Mouse (Mus musculus) 416B (cell line): ENCODE data around the gene Adamts14.
A peak's percentile ranks its signal among the peaks of the same experiment; 100 is the strongest.

ENCODE experiments used
- DNase-seq: peaks from one replicate; pipeline ENCODE4 v3.0.0; 2011; ENCODE audit warnings: low read depth

Gene Adamts14

GRCm38 (mm10) chr10:61275669-61276110, 2.5 kb upstream of the Adamts14 start:
- peak; percentile 99 for DNase-seq

DNA sequence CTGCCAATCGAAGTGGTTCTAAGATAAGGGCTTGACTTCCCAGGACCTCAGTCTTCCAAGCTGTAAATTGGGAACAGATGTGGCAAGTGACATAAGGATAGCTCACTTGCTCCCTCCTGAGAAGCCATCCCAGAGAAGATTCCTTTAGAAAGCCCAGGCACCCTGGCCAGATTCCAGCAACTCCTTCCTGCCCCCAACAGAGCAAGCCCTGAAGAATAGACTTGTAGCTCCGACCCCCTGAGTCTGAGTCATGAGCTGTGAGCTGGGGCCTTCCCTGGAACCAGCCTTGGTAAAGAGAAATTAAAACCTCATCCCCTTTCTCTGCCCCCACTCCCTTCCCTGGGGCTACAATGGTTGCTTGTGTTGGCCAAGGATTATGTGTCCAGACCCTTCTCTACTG, 1.3 kb upstream of the Adamts14 start:
- peak; percentile 22 for DNase-seq

DNA sequence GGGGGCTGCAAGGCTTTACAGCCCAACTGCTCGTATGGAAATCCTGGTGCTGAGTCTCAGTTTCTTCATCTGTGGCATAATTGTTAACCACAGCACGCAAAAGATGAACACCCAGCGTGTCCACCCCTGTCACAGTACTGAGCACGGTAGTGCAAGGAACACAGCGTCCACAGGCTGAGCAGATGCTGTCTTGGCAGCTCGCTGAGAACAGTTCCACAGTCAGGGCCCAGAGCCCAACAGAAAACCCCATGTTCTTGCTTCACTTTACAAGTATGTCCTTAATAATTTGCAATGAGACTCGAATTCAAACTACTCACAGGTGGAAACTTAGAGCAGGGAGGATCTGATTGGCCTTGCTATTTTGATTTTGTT, 592 bp upstream of the Adamts14 start:
- no peak for DNase-seq

DNA sequence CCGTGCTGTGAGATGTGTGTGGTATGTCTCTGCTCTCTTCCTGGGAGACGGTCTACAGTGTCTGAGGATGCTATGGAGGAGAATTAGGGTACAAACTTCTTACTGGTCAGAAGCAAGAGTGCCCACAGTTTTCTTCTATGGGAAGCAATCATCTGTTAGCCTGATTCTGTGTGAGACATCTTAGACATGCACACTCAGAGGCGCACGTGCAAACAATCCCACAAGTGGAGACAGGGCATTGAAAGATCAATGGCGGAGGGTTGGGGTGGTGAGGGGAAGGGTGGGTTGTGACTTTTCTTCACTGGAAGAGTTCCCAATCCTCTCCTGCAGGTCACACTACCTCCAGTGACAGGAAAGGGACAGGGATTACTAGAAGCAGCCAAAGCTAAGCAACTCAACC, 607 bp downstream of the Adamts14 start:
- no peak for DNase-seq

- DNase-seq = no peak
These were observed 1.1 kb downstream of the Adamts14 start for GRCm38 (mm10) chr10:61272089-61272626.

- peak; percentile 18 for DNase-seq
These were observed 5.9 kb downstream of the Adamts14 start for GRCm38 (mm10) chr10:61267378-61267777.

GRCm38 (mm10) chr10:61263606-61264005, 9.6 kb downstream of the Adamts14 start:
- no peak for DNase-seq

GRCm38 (mm10) chr10:61261229-61262156, 11.7 kb downstream of the Adamts14 start:
- no peak for DNase-seq

GRCm38 (mm10) chr10:61258131-61258530, 15.1 kb downstream of the Adamts14 start:
- DNase-seq = peak; percentile 68

DNA sequence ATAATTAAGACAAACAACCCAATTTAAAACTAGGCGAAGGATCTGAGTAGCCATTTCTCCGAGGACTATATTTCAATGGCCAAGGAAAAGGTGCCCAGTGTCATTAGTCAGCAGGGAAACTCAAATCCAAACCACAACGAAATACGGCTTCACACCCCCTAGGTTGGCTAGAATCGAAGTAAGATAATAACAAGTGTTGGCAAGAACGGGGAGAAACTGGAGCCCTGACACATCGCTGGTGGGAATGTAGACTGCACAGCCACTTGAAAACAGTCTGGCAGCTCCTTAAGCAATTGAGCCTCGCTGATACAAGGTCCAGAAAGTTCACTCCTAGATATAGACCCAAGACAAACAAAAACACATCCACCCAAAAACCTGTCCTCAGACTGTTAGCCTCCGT, 16.6 kb downstream of the Adamts14 start:
- no peak for DNase-seq

DNA sequence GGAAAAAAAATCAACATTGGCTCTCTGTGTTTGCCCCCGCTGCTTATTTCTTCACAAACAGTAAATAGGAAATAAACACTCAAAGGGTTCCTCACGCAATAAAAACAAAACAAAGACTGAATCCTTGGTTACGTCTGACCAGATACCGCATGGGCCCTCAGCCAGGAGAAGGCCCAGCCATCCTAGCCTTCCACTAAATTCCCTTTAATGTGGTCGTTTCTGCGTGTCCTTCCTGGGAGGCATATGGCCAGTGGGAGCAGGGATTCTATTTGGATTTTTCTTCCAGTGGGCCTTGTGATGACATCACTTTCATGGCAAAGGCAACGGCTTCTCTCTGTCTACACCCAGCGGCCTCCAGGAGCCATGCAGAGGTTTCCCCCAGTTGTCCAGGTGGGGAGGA, 18.0 kb downstream of the Adamts14 start:
- no peak for DNase-seq

DNA sequence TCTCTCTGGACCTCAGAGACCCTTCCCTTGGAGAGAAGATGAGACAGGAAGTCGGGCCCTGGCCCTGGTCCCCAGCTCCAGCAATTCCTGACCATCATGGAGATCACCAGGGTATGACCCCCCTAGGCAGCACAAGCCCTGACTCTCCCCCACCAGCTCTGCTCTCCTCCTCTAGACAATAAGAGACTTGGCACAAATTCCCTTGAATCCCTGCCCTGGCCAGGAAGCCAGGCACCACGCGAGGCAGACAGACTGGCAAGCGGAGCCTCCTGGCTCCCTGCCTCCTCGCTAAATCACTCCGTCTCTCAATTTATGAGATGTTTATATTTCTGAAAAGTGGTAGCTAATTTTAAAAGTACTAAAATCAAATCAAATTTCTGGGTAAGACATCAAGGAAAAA, 18.5 kb downstream of the Adamts14 start:
- DNase-seq = no peak

DNA sequence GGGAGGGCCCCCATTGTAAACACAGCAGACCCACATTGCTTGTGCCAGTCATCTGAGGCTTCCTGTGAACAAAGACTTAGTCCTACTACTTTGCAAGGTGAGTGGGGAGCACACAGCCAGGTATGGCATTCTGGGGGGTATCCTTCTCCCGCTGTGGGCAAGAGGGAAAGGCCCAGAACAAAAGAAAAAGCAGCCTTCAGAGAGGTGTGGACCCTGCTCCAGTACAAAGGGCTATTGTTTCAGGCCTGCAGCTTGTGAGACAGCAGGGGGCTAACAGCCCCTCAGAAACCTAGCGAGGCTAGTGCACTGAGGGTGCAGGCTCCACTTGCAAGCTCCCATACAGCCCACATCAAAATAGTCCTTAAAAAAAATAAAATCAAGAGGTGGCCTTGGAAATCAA, 23.3 kb downstream of the Adamts14 start:
- no peak for DNase-seq

- DNase-seq = no peak
These were observed 24.6 kb downstream of the Adamts14 start for GRCm38 (mm10) chr10:61248596-61249114.

- DNase-seq = no peak
These were observed 26.9 kb downstream of the Adamts14 start for GRCm38 (mm10) chr10:61246288-61246687.

GRCm38 (mm10) chr10:61241961-61242421, 31.2 kb downstream of the Adamts14 start:
- no peak for DNase-seq

DNA sequence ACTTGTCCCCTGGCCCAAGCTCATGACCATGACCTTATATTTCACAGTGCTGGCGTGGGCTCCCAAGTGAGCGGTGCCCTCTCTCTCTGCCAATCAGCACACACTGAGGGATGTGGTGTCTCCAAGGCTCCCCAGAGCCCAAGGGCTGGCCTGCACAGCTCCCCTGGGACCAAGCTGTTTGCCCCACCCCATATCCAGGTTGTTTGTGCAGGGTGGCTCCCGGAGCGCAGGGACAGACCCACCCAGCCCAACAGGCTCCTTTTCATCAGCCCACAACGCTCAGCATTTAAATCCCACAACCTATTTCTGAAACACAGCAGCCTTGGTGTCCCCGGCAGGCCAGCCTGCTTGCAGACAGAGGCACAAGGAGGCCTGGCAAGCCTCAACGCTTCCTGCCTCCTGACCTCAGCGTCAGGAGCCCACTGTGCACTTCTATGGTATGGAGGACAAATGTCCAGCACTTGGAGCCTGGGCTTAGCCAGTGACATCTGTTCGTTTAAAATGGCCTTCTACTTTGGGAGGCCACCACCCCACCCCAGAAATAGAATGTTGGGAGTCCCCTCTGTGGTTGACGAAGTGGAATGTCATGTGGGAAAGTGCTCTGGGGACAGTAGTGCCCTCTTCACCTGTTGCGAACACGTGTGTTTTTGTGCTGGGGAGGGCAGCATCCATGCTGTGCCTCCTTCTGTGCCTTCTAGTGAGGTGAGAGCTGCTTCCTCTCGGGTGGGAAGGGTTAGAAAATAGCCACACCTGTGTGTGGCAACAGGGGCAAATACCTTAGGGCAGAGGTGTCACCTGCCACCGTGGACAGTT, 32.9 kb downstream of the Adamts14 start:
- DNase-seq = no peak

DNA sequence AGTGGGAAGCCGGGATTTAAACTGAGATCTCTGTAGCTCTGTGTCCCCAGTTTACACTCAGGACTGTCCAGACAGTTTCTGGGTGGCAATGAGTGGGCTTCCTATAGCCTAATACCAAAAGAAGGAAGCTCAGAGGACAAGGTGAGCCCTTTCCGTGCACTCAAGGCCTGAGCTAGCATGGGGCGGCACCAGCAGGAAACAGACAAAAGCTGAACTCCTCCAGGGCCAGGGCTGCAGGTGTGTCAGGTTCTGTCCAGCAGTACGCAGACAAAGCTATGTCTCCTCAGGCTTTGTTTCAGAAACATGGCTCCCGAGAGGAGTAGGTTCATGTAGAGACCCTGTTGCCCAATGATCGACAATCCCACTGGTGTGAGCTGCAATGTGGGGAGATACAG, 35.9 kb downstream of the Adamts14 start:
- no peak for DNase-seq

DNA sequence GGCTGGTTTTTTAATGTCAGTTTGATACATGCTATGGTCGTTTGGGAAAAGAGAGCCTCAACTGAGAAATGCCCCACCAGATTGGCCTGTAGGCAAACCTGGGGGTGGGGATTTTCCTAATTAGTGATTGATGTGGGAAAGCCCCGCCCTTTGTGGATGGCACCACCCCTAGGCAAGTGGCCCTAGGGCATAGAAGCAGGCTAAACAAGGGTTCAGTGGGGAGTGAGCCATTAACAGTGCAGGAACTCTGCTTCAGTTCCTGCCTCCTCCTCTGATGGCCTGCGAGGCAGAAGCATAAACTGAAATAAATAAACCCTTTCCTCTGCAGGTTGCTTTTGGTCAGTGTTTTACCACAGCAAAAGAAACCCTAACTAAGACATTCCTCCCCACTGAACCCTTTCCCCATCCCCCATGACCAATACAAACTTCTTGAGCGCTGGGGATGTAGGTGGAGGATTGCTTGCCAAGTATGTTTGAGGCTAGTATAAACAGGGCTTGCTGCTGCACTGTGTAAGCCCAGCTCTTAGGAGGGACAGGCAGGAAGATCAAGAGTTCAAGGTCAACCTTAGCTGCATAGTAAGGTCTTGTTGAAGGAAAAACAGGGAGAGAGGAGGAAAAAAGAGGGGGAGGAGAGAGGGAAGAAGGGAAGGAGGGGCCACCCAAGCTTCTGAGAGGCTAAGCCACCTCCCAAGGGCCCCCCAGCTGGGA, 36.4 kb downstream of the Adamts14 start:
- no peak for DNase-seq

DNA sequence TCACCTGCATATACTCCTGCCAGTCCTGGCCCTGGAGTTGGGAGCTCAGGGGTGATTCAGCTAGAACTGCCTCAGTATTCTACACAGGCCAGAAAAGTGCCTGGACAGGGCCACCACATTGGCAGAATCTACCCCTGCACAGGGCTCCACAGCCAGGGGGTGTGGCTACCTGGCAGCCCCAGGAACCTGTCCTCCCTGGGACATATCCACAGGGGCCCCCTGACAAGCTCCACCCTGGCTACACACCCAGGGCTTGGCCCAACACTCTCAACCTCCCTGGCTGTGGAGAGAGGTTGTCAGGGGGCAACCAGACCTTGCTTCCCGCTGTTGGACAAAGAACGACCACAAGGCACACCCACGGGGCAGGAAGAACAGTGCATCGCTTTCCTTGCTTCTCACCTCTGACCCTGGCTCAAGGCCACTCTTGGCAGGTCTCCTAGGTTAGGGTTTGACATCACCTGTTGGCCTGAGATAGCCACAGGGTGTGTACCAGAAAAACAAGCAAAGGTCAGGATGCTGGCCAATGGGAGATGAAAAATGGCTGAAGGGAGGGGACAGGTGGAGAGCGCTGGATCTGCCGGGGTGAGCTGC, 37.5 kb downstream of the Adamts14 start:
- no peak for DNase-seq

- DNase-seq = no peak
These were observed 38.9 kb downstream of the Adamts14 start for GRCm38 (mm10) chr10:61234319-61234718.
